Mouse (Mus musculus): ENCODE data around the gene P4hb.
"Not testable (repeated sequence)": the region's sequence is repeated elsewhere in the genome, so short reads cannot be mapped to it uniquely, and the experiment has no call there.

The P4hb gene

GRCm38 (mm10) chr11:120598283-120598989 is 25.4 kb upstream of the P4hb start, which contains the start of the genes Alyref and Anapc11:
Gene Alyref (minus strand): TSS chr11:120598365.
Gene Anapc11 (plus strand): TSS chr11:120598421.
- in situ Hi-C loops (cut with MseI, MboI) = no loop called here

GRCm38 (mm10) chr11:120597240-120598235 is 24.5 kb upstream of the P4hb start:
- in situ Hi-C loops (cut with MseI, MboI) = no loop called here

- in situ Hi-C loops (cut with MseI, MboI) = no loop called here
Measured at GRCm38 (mm10) chr11:120588531-120588930, 15.5 kb upstream of the P4hb start.

- in situ Hi-C loops (cut with MseI, MboI) = no loop called here
Measured at GRCm38 (mm10) chr11:120583937-120584336, 10.9 kb upstream of the P4hb start.

- in situ Hi-C loops (cut with MseI, MboI) = not testable (repeated sequence)
Measured at GRCm38 (mm10) chr11:120582982-120583293, 9.9 kb upstream of the P4hb start.

GRCm38 (mm10) chr11:120582268-120582981 is 9.4 kb upstream of the P4hb start:
- in situ Hi-C loops (cut with MseI, MboI) = no loop called here

GRCm38 (mm10) chr11:120581490-120582267 is 8.6 kb upstream of the P4hb start, which contains the start of gene Arhgdia:
Gene Arhgdia (minus strand): TSS chr11:120581624.
- in situ Hi-C loops (cut with MseI, MboI) = no loop called here

- in situ Hi-C loops (cut with MseI, MboI) = no loop called here
Measured at GRCm38 (mm10) chr11:120580871-120581331, 7.8 kb upstream of the P4hb start.

GRCm38 (mm10) chr11:120580190-120580589 is 7.1 kb upstream of the P4hb start:
- in situ Hi-C loops (cut with MseI, MboI) = no loop called here

- in situ Hi-C loops (cut with MseI, MboI) = no loop called here
Measured at GRCm38 (mm10) chr11:120579316-120580107, 6.5 kb upstream of the P4hb start.

GRCm38 (mm10) chr11:120578694-120579243 is 5.7 kb upstream of the P4hb start:
- in situ Hi-C loops (cut with MseI, MboI) = no loop called here

GRCm38 (mm10) chr11:120578024-120578693 is 5.1 kb upstream of the P4hb start:
- in situ Hi-C loops (cut with MseI, MboI) = no loop called here

- in situ Hi-C loops (cut with MseI, MboI) = no loop called here
Measured at GRCm38 (mm10) chr11:120577211-120578023, 4.4 kb upstream of the P4hb start.

- in situ Hi-C loops (cut with MseI, MboI) = no loop called here
Measured at GRCm38 (mm10) chr11:120576365-120576981, 3.4 kb upstream of the P4hb start.

GRCm38 (mm10) chr11:120575940-120576339 is 2.9 kb upstream of the P4hb start:
- in situ Hi-C loops (cut with MseI, MboI) = no loop called here

- in situ Hi-C loops (cut with MseI, MboI) = no loop called here
Measured at GRCm38 (mm10) chr11:120575046-120575445, 2.0 kb upstream of the P4hb start.

- in situ Hi-C loops (cut with MseI, MboI) = no loop called here
Measured at GRCm38 (mm10) chr11:120574278-120574600, 1.2 kb upstream of the P4hb start.
